Mouse (Mus musculus): ENCODE results near the gene Ldhd.

Gene Ldhd

GRCm38 (mm10) chr8:111627923-111628322 is 2.3 kb downstream of the Ldhd start:
- DNase-seq (ENCODE audit: low read depth, low spot score): no peak

GRCm38 (mm10) chr8:111626933-111627332 is 3.2 kb downstream of the Ldhd start:
- no peak for DNase-seq (ENCODE audit: low read depth, low spot score)

GRCm38 (mm10) chr8:111626528-111626820 is 3.7 kb downstream of the Ldhd start:
- DNase-seq (ENCODE audit: low read depth, low spot score): no peak

- DNase-seq (ENCODE audit: low read depth, low spot score): peak; percentile 46
Measured at GRCm38 (mm10) chr8:111625694-111626527, 4.3 kb downstream of the Ldhd start.

- DNase-seq (ENCODE audit: low read depth, low spot score): no peak
Measured at GRCm38 (mm10) chr8:111624853-111625221, 5.3 kb downstream of the Ldhd start.

- no peak for DNase-seq (ENCODE audit: low read depth, low spot score)
Measured at GRCm38 (mm10) chr8:111624081-111624852, 5.9 kb downstream of the Ldhd start.

GRCm38 (mm10) chr8:111622553-111622952 is 7.6 kb downstream of the Ldhd start:
- no peak for DNase-seq (ENCODE audit: low read depth, low spot score)

- DNase-seq (ENCODE audit: low read depth, low spot score): no peak
Measured at GRCm38 (mm10) chr8:111622104-111622503, 8.1 kb downstream of the Ldhd start.

GRCm38 (mm10) chr8:111619936-111620335 is 10.2 kb downstream of the Ldhd start:
- no peak for DNase-seq (ENCODE audit: low read depth, low spot score)

- DNase-seq (ENCODE audit: low read depth, low spot score): no peak
Measured at GRCm38 (mm10) chr8:111618273-111618672, 11.9 kb downstream of the Ldhd start.

GRCm38 (mm10) chr8:111617812-111618211 is 12.4 kb downstream of the Ldhd start:
- DNase-seq (ENCODE audit: low read depth, low spot score): no peak

GRCm38 (mm10) chr8:111614786-111615701 is 15.1 kb downstream of the Ldhd start:
- no peak for DNase-seq (ENCODE audit: low read depth, low spot score)

GRCm38 (mm10) chr8:111613181-111613580 is 17.0 kb downstream of the Ldhd start:
- no peak for DNase-seq (ENCODE audit: low read depth, low spot score)

GRCm38 (mm10) chr8:111607414-111607813 is 22.8 kb downstream of the Ldhd start:
- DNase-seq (ENCODE audit: low read depth, low spot score): no peak

GRCm38 (mm10) chr8:111606961-111607360 is 23.2 kb downstream of the Ldhd start:
- no peak for DNase-seq (ENCODE audit: low read depth, low spot score)

GRCm38 (mm10) chr8:111604986-111605385 is 25.2 kb downstream of the Ldhd start:
- no peak for DNase-seq (ENCODE audit: low read depth, low spot score)

GRCm38 (mm10) chr8:111602050-111602449 is 28.1 kb downstream of the Ldhd start:
- DNase-seq (ENCODE audit: low read depth, low spot score): no peak

- no peak for DNase-seq (ENCODE audit: low read depth, low spot score)
Measured at GRCm38 (mm10) chr8:111599707-111600444, 30.3 kb downstream of the Ldhd start.

GRCm38 (mm10) chr8:111597310-111597709 is 32.9 kb downstream of the Ldhd start:
- no peak for DNase-seq (ENCODE audit: low read depth, low spot score)

GRCm38 (mm10) chr8:111596485-111596821 is 33.7 kb downstream of the Ldhd start:
- DNase-seq (ENCODE audit: low read depth, low spot score): no peak

- DNase-seq (ENCODE audit: low read depth, low spot score): no peak
Measured at GRCm38 (mm10) chr8:111595712-111596484, 34.3 kb downstream of the Ldhd start.

All from c-Kit-negative CD71-positive TER-119-positive erythroid progenitor cells, embryonic 14.5 days (primary cell).